Mouse (Mus musculus) adrenal gland, adult 2 months (tissue): ENCODE measurements around the gene Syt13. TPM values are rescaled to one million over a fixed set of nuclear protein-coding genes. Genes with fewer than 3 reads are reported as not detected.
A peak's percentile ranks its signal among the peaks of the same experiment; 100 is the strongest.

ENCODE experiments used
- DNase-seq: peaks from one replicate; pipeline ENCODE4 v3.0.0; 2021
- polyA plus RNA-seq: library from polyadenylated mRNA; depleted of rRNA; stranded (reverse); fragments of >200 nt; gene quantifications from 2 replicates; pipeline ENCODE4 v1.2.3, GENCODE M21; 2012
- total RNA-seq, 2 experiments: library from RNA; stranded (reverse); gene quantifications; 2 replicates each; pipeline ENCODE4 v1.2.3; 2021

Gene Syt13
- total and polyA plus RNA-seq, 3 experiments: 0.15 to 1.6 (median 0.89) TPM

GRCm38 (mm10) chr2:92924677-92925259, 9.9 kb downstream of the Syt13 start:
- DNase-seq: no peak

GRCm38 (mm10) chr2:92929696-92930095, 14.8 kb downstream of the Syt13 start:
- DNase-seq: no peak

DNA sequence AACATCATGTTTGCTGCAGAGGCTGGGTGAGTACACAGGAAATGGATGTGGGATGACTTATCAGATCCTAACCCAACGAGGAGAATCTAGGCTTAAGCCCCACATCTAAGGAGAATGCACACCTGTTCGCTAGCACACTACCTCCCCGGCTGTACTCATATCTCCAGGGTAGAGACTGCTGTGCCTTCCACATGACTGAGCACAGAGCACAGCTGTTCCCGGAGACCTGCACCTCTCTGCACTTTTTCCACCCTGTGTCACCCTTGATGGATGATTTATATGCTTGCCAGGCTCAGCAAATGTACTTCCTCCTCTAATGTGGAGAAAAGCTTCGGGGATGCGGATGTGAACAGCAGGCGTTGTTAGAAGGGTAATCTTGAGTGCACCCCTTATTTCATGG, 16.2 kb downstream of the Syt13 start:
- no peak for DNase-seq

DNA sequence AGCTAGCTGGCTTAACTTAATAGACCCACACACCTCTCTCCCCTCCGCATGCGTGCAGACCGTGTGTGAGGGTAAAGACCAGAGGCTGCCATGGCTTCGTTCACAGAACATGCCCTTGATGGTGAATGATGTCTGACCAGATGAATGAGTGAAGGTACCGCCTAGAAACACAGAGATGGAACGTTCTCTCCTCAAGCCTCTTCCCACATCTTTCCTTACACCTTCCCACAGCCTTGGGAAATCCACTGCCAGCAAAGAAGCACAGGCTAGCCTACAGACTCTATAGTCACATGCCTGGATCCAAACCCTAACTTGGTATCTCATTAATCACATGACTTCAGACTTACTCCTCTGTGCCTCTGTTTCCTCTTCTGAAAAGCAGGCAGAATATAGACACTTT, 18.5 kb downstream of the Syt13 start:
- DNase-seq: no peak

- DNase-seq: no peak
Observed at GRCm38 (mm10) chr2:92934312-92934982, 19.5 kb downstream of the Syt13 start.

- no peak for DNase-seq
Observed at GRCm38 (mm10) chr2:92935483-92935882, 20.6 kb downstream of the Syt13 start.

GRCm38 (mm10) chr2:92938063-92938462, 23.2 kb downstream of the Syt13 start:
- DNase-seq: no peak

DNA sequence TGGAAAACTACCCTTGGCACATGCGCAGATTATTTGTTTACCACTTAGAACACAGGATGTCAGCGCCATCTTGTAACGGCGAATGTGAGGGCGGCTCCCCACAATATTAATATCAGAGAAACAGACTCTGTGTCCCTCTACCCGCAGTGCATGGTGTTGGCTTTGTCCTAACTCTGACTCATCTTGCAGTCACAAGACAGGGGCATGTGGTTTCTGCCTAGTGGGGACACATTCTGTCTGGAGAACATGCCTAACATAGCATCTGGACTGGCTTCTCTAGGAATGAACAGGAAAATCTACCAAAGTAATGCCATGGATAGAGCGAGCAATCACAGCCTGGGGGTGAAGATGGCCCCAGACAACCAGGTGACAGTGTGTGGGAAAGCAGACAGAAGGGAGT, 23.9 kb downstream of the Syt13 start:
- no peak for DNase-seq

DNA sequence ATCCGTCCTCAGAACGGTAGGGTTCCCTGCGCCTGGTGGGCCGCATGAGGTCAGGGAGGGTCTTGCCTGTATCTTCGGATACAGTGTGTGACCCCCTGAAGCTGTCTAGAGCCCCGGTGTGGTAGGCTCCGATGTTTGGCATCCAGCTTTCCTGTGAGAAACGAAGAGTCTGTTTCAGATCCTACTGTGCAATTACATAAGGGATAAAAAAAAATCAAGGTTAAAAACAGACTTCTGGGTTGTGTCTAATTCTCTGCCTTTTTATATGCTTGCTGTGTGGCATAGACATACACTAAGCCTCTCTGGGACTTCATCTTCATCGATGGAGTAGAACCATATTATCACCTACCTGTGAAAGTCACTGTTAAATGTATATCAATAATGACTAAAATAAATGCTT, 26.1 kb downstream of the Syt13 start:
- DNase-seq: no peak

- DNase-seq: no peak
Observed at GRCm38 (mm10) chr2:92941463-92941862, 26.6 kb downstream of the Syt13 start.

GRCm38 (mm10) chr2:92943406-92943805, 28.5 kb downstream of the Syt13 start:
- peak; percentile 70 for DNase-seq

GRCm38 (mm10) chr2:92944356-92944755, 29.5 kb downstream of the Syt13 start:
- no peak for DNase-seq

DNA sequence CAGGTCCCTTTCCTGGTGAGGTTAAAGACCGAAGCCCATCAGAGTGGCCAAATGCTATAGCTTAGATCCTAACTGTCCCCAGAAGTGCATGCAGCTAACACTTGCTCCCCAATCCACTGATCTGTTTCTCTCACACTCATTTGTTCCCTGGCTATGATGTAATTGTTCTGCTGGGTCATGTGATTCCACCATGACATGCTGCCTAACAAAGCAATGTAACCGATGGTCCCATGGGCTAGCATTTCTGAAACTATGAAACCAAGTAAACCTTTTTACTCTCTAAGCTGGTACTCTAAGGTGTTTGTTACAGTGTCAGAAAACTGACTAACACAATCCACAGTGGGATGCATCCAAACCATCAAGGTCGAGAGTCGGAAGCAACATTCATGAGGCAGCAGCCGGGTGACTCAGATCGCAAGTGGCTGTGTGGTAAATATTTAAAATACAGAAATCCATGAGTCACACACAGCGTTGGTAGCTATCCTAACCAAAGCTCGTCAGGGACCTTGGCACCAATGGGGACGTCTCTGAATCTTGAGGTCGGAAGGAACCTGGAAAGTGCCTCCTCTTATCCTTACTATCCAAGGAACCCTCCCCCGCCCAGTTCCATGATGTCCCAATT, 30.3 kb downstream of the Syt13 start:
- peak; percentile 23 for DNase-seq

DNA sequence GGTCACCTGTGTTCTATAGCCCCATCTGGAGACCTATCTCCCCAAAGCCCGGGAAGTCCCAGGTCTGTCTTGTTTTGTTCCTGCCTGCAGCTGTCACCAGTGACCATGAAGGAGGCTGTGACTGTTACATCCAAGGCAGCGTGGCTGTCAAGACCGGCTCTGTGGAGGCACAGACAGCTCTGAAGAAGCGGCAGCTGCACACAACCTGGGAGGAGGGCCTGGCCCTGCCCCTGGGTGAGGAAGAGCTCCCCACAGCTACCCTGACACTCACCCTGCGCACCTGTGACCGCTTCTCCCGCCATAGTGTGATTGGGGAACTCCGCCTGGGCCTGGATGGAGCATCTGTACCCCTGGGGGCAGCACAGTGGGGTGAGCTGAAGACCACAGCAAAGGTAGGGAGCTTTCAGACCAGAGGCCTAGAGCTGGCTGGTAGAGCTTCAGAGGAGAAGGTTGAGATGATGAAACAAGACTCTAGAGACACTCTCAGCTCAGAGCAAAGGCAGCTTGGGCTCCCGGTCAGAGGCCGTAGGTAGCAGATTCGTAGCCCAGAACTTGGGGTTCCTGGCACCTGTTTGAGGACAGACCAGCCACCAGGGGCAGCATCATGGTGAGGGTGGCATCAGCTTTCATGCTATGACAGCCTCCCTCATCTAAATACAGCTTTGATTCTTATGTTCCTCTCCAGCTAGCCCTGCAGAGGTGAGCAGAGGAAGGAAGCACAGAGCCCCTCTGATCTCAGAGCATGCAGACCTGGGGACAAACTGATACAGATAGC, 31.1 kb downstream of the Syt13 start:
- DNase-seq: no peak

GRCm38 (mm10) chr2:92947981-92948698, 33.2 kb downstream of the Syt13 start:
- peak; percentile 61 for DNase-seq

- DNase-seq: no peak
Observed at GRCm38 (mm10) chr2:92948699-92949300, 33.9 kb downstream of the Syt13 start.

- no peak for DNase-seq
Observed at GRCm38 (mm10) chr2:92949518-92949917, 34.6 kb downstream of the Syt13 start.

DNA sequence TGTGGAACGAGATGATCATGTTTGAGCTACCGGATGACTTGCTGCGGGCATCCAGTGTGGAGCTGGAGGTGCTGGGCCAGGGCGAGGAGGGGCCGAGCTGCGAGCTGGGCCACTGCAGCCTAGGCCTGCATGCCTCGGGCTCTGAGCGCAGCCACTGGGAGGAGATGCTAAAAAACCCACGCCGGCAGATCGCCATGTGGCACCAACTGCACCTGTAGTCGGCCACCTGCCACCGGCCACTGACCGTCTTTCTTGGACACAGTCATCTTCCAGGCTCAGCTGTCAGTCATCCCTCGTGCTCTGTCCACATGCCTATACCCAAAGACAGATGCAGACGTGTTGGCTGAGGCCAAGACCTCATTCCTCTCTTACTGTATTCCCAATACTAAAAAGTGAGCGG, 38.6 kb downstream of the Syt13 start:
- DNase-seq: no peak

DNA sequence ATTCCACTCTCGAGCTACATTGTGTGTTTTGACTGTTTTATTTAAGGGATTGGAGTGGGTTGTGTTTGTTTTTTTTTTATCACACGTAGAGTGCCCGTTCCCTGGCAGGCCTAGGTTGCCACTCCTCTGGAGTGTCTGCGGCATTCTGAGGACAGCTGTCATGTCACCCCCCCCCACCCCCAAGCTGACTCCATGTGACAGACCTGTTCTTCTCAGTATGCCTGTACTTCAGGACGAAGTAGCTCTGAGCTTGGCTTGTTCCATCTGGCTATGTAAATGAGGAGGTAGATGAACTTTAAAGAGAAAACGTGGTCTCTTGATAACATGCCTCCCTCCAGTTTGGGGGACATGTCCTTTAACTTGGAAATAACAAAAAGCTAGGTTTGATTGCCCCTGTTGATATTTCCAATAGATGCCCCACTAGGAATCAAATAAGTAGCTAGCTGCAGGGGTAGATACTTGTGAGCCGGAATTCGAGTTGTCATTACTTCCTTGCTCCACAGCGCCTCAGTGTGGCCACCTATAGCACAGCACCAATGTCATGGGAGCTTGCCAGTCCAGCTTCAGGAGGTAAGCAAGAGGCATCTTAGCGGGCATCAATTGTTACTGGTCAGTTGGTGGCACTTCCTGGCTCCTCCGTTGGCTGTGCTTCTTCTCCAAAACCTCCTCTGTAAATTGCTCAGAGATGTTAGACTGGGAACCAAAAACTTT, 39.7 kb downstream of the Syt13 start:
- DNase-seq: peak; percentile 71

DNA sequence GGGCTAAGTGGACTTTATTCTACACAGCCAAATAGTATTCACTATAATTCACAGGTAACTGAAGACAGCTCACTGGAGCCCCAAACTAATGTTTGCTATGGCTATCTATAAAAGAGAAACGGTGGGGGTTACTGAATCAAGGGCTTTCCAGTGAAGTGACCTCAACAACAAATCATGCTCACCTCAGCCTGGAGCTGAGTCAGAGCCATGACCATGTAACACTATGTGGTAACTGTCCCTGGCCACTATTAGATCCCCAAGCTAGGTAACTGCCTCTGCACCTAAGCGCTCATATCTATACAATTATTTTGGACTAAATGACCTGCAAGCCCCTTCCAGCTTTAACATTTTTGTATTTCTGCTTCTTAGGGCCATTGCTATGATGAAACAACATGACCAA, 42.0 kb downstream of the Syt13 start:
- DNase-seq: peak; percentile 61

DNA sequence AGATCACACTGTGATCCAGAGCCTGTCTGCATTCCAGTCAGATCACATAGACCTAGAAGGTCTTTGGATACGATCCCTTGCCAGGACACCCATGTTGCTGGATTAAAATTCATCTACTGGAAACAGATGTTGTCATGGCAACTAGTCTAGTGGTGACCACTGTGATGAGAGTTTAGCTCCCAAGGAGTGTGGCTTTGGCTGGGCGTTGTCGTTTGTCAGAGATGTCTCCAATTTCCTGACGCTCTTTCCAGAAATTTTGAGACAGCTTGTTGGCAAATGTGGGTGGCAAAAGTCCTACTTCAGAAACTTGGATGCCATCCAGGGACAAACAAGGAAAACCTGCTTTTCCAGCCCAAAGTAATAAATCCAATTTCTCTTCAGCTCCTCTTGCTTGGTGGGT, 43.7 kb downstream of the Syt13 start:
- DNase-seq: no peak
